Mouse (Mus musculus): ENCODE data around the gene Aff3. TPM values are rescaled to one million over a fixed set of nuclear protein-coding genes. Genes with fewer than 3 reads are reported as not detected.

The Aff3 gene
- polyA plus RNA-seq, 1 experiment from 2014 or later, result 4.7 TPM

GRCm38 (mm10) chr1:38382683-38383082 lies 282.1 kb downstream of the Aff3 start:
- no peaks in the 10 kb centered on the region for H3K36me3 ChIP-seq (ENCODE audit: control insufficient read depth, insufficient read depth, low read length)
- H3K9me3 ChIP-seq (ENCODE audit: control insufficient read depth, low read length), result 0 out of 2 replicates have a peak, but pooled peaks cover 3% of the 10 kb centered on the region
- H3K4me1 ChIP-seq (replicated peaks; ENCODE audit: control insufficient read depth, insufficient read depth, low read length), result peaks cover 5% of the 10 kb centered on the region; the same call in 1 of the 2 replicates
- H3K27ac ChIP-seq (ENCODE audit: low read depth, low read length), result no peak overlapping the region
- H3K9ac ChIP-seq (ENCODE audit: low read depth, low read length), result no peak overlapping the region
- ATAC-seq (replicated peaks; ENCODE audit: low FRiP score), result no peak
- no peak for DNase-seq (ENCODE audit: low spot score)
- no peak overlapping the region for H3K4me2 ChIP-seq
- no peak overlapping the region for H3K4me3 ChIP-seq (ENCODE audit: low read depth, low read length)
- H3K27me3 ChIP-seq (replicated peaks; ENCODE audit: control insufficient read depth, insufficient read depth, low read length), result no peaks in the 10 kb centered on the region
- 85% methylated on average over 4 of the region's 4 CpGs for WGBS

- no peak overlapping the region for H3K9ac ChIP-seq (ENCODE audit: low read depth, low read length)
- no peak for DNase-seq (ENCODE audit: low spot score)
Measured at GRCm38 (mm10) chr1:38377930-38378329, 286.8 kb downstream of the Aff3 start.

GRCm38 (mm10) chr1:38369166-38369565 lies 295.6 kb downstream of the Aff3 start:
- Histone ChIP-seq H3K27me3 (replicated peaks; ENCODE audit: control insufficient read depth, insufficient read depth, low read length) (no peaks in the 10 kb centered on the region), H3K9ac (ENCODE audit: low read depth, low read length) (no peak overlapping the region), H3K9me3 (ENCODE audit: control insufficient read depth, low read length) (no peaks in the 10 kb centered on the region), H3K4me2 (no peak overlapping the region), H3K4me1 (replicated peaks; ENCODE audit: control insufficient read depth, insufficient read depth, low read length) (no peaks in the 10 kb centered on the region), H3K27ac (ENCODE audit: low read depth, low read length) (no peak overlapping the region), H3K4me3 (ENCODE audit: low read depth, low read length) (no peak overlapping the region), H3K36me3 (ENCODE audit: control insufficient read depth, insufficient read depth, low read length) (no peaks in the 10 kb centered on the region)
- 76% methylated on average over 8 of the region's 8 CpGs for WGBS
- DNase-seq (ENCODE audit: low spot score), result no peak
- no peak for ATAC-seq (replicated peaks; ENCODE audit: low FRiP score)

More at GRCm38 (mm10) chr1:38377930-38378329, 286.8 kb downstream of the Aff3 start:
- Histone ChIP-seq H3K9me3 (ENCODE audit: control insufficient read depth, low read length) (0 out of 2 replicates have a peak, but pooled peaks cover 3% of the 10 kb centered on the region), H3K4me2 (no peak overlapping the region), H3K27ac (ENCODE audit: low read depth, low read length) (no peak overlapping the region), H3K36me3 (ENCODE audit: control insufficient read depth, insufficient read depth, low read length) (no peaks in the 10 kb centered on the region), H3K4me3 (ENCODE audit: low read depth, low read length) (no peak overlapping the region), H3K4me1 (replicated peaks; ENCODE audit: control insufficient read depth, insufficient read depth, low read length) (no peaks in the 10 kb centered on the region), H3K27me3 (replicated peaks; ENCODE audit: control insufficient read depth, insufficient read depth, low read length) (no peaks in the 10 kb centered on the region)
- 77% methylated on average over 3 of the region's 3 CpGs for WGBS
- no peak for ATAC-seq (replicated peaks; ENCODE audit: low FRiP score)

GRCm38 (mm10) chr1:38368081-38368689 lies 296.6 kb downstream of the Aff3 start:
- no peak overlapping the region for H3K4me3 ChIP-seq (ENCODE audit: low read depth, low read length)
- no peak overlapping the region for H3K9ac ChIP-seq (ENCODE audit: low read depth, low read length)
- H3K27ac ChIP-seq (ENCODE audit: low read depth, low read length), result no peak overlapping the region
- H3K36me3 ChIP-seq (ENCODE audit: control insufficient read depth, insufficient read depth, low read length), result no peaks in the 10 kb centered on the region
- H3K9me3 ChIP-seq (ENCODE audit: control insufficient read depth, low read length), result no peaks in the 10 kb centered on the region
- 76% methylated on average over 6 of the region's 6 CpGs for WGBS
- ATAC-seq (replicated peaks; ENCODE audit: low FRiP score), result no peak
- H3K4me1 ChIP-seq (replicated peaks; ENCODE audit: control insufficient read depth, insufficient read depth, low read length), result no peaks in the 10 kb centered on the region
- no peak for DNase-seq (ENCODE audit: low spot score)
- H3K4me2 ChIP-seq, result no peak overlapping the region
- no peaks in the 10 kb centered on the region for H3K27me3 ChIP-seq (replicated peaks; ENCODE audit: control insufficient read depth, insufficient read depth, low read length)

GRCm38 (mm10) chr1:38367404-38368080 lies 297.2 kb downstream of the Aff3 start:
- no peaks in the 10 kb centered on the region for H3K27me3 ChIP-seq (replicated peaks; ENCODE audit: control insufficient read depth, insufficient read depth, low read length)
- no peak overlapping the region for H3K4me3 ChIP-seq (ENCODE audit: low read depth, low read length)
- H3K4me1 ChIP-seq (replicated peaks; ENCODE audit: control insufficient read depth, insufficient read depth, low read length), result no peaks in the 10 kb centered on the region
- DNase-seq (ENCODE audit: low spot score), result no peak
- no peak overlapping the region for H3K27ac ChIP-seq (ENCODE audit: low read depth, low read length)
- H3K36me3 ChIP-seq (ENCODE audit: control insufficient read depth, insufficient read depth, low read length), result no peaks in the 10 kb centered on the region
- no peak overlapping the region for H3K9ac ChIP-seq (ENCODE audit: low read depth, low read length)
- WGBS, result 92% methylated on average over 14 of the region's 14 CpGs
- H3K4me2 ChIP-seq, result no peak overlapping the region
- no peaks in the 10 kb centered on the region for H3K9me3 ChIP-seq (ENCODE audit: control insufficient read depth, low read length)
- no peak for ATAC-seq (replicated peaks; ENCODE audit: low FRiP score)

GRCm38 (mm10) chr1:38363856-38364255 lies 300.9 kb downstream of the Aff3 start:
- no peak for DNase-seq (ENCODE audit: low spot score)
- ATAC-seq (replicated peaks; ENCODE audit: low FRiP score), result no peak
- no peaks in the 10 kb centered on the region for H3K9me3 ChIP-seq (ENCODE audit: control insufficient read depth, low read length)

GRCm38 (mm10) chr1:38362275-38362674 lies 302.5 kb downstream of the Aff3 start:
- Histone ChIP-seq H3K4me3 (ENCODE audit: low read depth, low read length) (no peak overlapping the region), H3K9ac (ENCODE audit: low read depth, low read length) (no peak overlapping the region), H3K4me1 (replicated peaks; ENCODE audit: control insufficient read depth, insufficient read depth, low read length) (no peaks in the 10 kb centered on the region), H3K36me3 (ENCODE audit: control insufficient read depth, insufficient read depth, low read length) (no peaks in the 10 kb centered on the region), H3K27ac (ENCODE audit: low read depth, low read length) (no peak overlapping the region), H3K9me3 (ENCODE audit: control insufficient read depth, low read length) (no peaks in the 10 kb centered on the region), H3K4me2 (no peak overlapping the region), H3K27me3 (replicated peaks; ENCODE audit: control insufficient read depth, insufficient read depth, low read length) (no peaks in the 10 kb centered on the region)
- ATAC-seq (replicated peaks; ENCODE audit: low FRiP score) (no peak), DNase-seq (ENCODE audit: low spot score) (no peak)
- 86% methylated on average over 3 of the region's 3 CpGs for WGBS

More at GRCm38 (mm10) chr1:38363856-38364255, 300.9 kb downstream of the Aff3 start:
- Histone ChIP-seq H3K36me3 (ENCODE audit: control insufficient read depth, insufficient read depth, low read length) (no peaks in the 10 kb centered on the region), H3K4me3 (ENCODE audit: low read depth, low read length) (no peak overlapping the region), H3K4me1 (replicated peaks; ENCODE audit: control insufficient read depth, insufficient read depth, low read length) (no peaks in the 10 kb centered on the region), H3K9ac (ENCODE audit: low read depth, low read length) (no peak overlapping the region), H3K27ac (ENCODE audit: low read depth, low read length) (no peak overlapping the region), H3K27me3 (replicated peaks; ENCODE audit: control insufficient read depth, insufficient read depth, low read length) (no peaks in the 10 kb centered on the region), H3K4me2 (no peak overlapping the region)
- 94% methylated on average over 2 of the region's 2 CpGs for WGBS

GRCm38 (mm10) chr1:38358797-38359349 lies 305.9 kb downstream of the Aff3 start:
- Histone ChIP-seq H3K9me3 (ENCODE audit: control insufficient read depth, low read length) (no peaks in the 10 kb centered on the region), H3K27me3 (replicated peaks; ENCODE audit: control insufficient read depth, insufficient read depth, low read length) (no peaks in the 10 kb centered on the region), H3K36me3 (ENCODE audit: control insufficient read depth, insufficient read depth, low read length) (no peaks in the 10 kb centered on the region), H3K4me2 (no peak overlapping the region), H3K9ac (ENCODE audit: low read depth, low read length) (no peak overlapping the region), H3K27ac (ENCODE audit: low read depth, low read length) (no peak overlapping the region), H3K4me3 (ENCODE audit: low read depth, low read length) (no peak overlapping the region), H3K4me1 (replicated peaks; ENCODE audit: control insufficient read depth, insufficient read depth, low read length) (no peaks in the 10 kb centered on the region)
- DNase-seq (ENCODE audit: low spot score) (no peak), ATAC-seq (replicated peaks; ENCODE audit: low FRiP score) (no peak)
- 90% methylated on average over 26 of the region's 26 CpGs for WGBS
